9 mouse cellular contexts compared by ENCODE assay signal in genomic region chr15:81812696-81813631, GRCm38 (mm10). TPM values are rescaled to one million over a fixed set of nuclear protein-coding genes. Genes with fewer than 3 reads are reported as not detected.
DNase-seq lines count a peak whose midpoint lies in the region; ATAC-seq and TF ChIP-seq lines count a peak whose summit lies in the region.
"Had no signal": no experiment of that assay in that cellular context is flagged by ENCODE, and none has a peak within 500 bp of the region (broad histone marks: within the 10 kb centered on the region; RNA-seq: fewer than 3 reads in every experiment).

No protein-coding gene starts in this region.

- peak overlapping the region; percentile 89; the same call in 1 of the 2 replicates for H3K4me3 ChIP-seq in heart, embryonic 10.5 days
- peak overlapping the region in 1 of 3 experiments; percentile 10 for H3K4me3 ChIP-seq in CH12.LX (replicated peaks in 1 of 3; ENCODE audit: low read depth in 2 of 3, low read length in 2 of 3, poor library complexity in 1 of 3)
- peak overlapping the region; percentile 72 for H3K4me3 ChIP-seq in forebrain, embryonic 15.5 days
- H3K4me3 ChIP-seq in liver, embryonic 15.5 days (replicated peaks): peak overlapping the region; percentile 77; the same call in 1 of the 2 replicates

- peak overlapping the region; percentile 59 for H3K4me2 ChIP-seq in CH12.LX (ENCODE audit: insufficient read depth, low read depth, poor library complexity, severe bottlenecking)
- peak overlapping the region; percentile 71 for H3K4me2 ChIP-seq in forebrain, embryonic 15.5 days (replicated peaks)
- H3K4me2 ChIP-seq in liver, embryonic 15.5 days: 0 out of 2 replicates have a peak overlapping the region, but pooled peaks have one; percentile 8

- intact Hi-C loops in left cerebral cortex, postnatal 36 days (cut with DNase I): loop anchor here (5.0 kb wide), 1 partner anchor 44 kb away; the partner anchor contains the start of gene Tob2

- no peaks in the 10 kb centered on the region for H3K9me3 ChIP-seq in heart, embryonic 10.5 days
- no peaks in the 10 kb centered on the region for H3K9me3 ChIP-seq in CH12.LX (replicated peaks; ENCODE audit: low read length)
- no peaks in the 10 kb centered on the region for H3K9me3 ChIP-seq in forebrain, embryonic 15.5 days
- H3K9me3 ChIP-seq in liver, embryonic 15.5 days (replicated peaks): no peaks in the 10 kb centered on the region

- 70% methylated on average over 7 of the region's 7 CpGs for WGBS in heart, embryonic 10.5 days
- 78% methylated on average over 7 of the region's 7 CpGs for WGBS in forebrain, embryonic 15.5 days
- WGBS in liver, embryonic 15.5 days (ENCODE audit: insufficient replicate concordance): 43% methylated on average over 7 of the region's 7 CpGs

- peaks cover 9% of the 10 kb centered on the region; the same call in 1 of the 2 replicates for H3K79me2 ChIP-seq in CH12.LX (replicated peaks; ENCODE audit: control insufficient read depth, extremely low read depth, insufficient read depth, poor library complexity, severe bottlenecking)

- no peak for TF ChIP-seq RAD21 in CH12.LX (IDR thresholded peaks at IDR 0.05; ENCODE audit: low read depth, low read length)

- peak overlapping the region; percentile 92 for H3K9ac ChIP-seq in CH12.LX (ENCODE audit: insufficient read depth, low read depth)
- 0 out of 2 replicates have a peak overlapping the region, but pooled peaks have one; percentile 75 for H3K9ac ChIP-seq in forebrain, embryonic 15.5 days (replicated peaks)
- H3K9ac ChIP-seq in liver, embryonic 15.5 days: no peak overlapping the region

- no peak overlapping the region for H3K27ac ChIP-seq in heart, embryonic 10.5 days
- H3K27ac ChIP-seq in CH12.LX (ENCODE audit: insufficient read depth, low read depth): no peak overlapping the region
- H3K27ac ChIP-seq in forebrain, embryonic 15.5 days (replicated peaks): no peak overlapping the region
- H3K27ac ChIP-seq in liver, embryonic 15.5 days (replicated peaks): no peak overlapping the region

- ATAC-seq in forebrain, embryonic 15.5 days (replicated peaks): no peak
- no peak for ATAC-seq in liver, embryonic 15.5 days (ENCODE audit: insufficient read depth)

- H3K4me1 ChIP-seq in heart, embryonic 10.5 days: peaks cover 31% of the 10 kb centered on the region
- peaks cover 4 to 19% of the 10 kb centered on the region in 2 experiments for H3K4me1 ChIP-seq in CH12.LX (ENCODE audit: control insufficient read depth in 1 of 2, insufficient read depth in 2 of 2)
- peaks cover 35% of the 10 kb centered on the region for H3K4me1 ChIP-seq in forebrain, embryonic 15.5 days
- H3K4me1 ChIP-seq in liver, embryonic 15.5 days (replicated peaks): peaks cover 50% of the 10 kb centered on the region

- dilution Hi-C loops in CH12.LX (cut with MboI; ENCODE audit: extremely low pct_ligation_motif_present, extremely low pct_unique_long_range_greater_than_20kb, low sequenced_read_pairs): no loop called here

- DNase-seq in heart, embryonic 10.5 days (ENCODE audit: low spot score): no peak
- no peak for DNase-seq in heart, adult 8-10 months (ENCODE audit: low spot score)
- DNase-seq in CH12.LX (ENCODE audit: extremely low read depth): no peak
- DNase-seq in frontal cortex, postnatal 14 days (ENCODE audit: low spot score in 2 of 2): no peak
- no peak for DNase-seq in left cerebral cortex, postnatal 36 days (ENCODE audit: low spot score in 2 of 2)
- no peak for DNase-seq in layer of hippocampus, postnatal 14 days (ENCODE audit: low spot score in 2 of 2)
- DNase-seq: gastrocnemius, postnatal 14 days had no signal

- TF ChIP-seq POLR2A in CH12.LX (IDR thresholded peaks at IDR 0.05; ENCODE audit: low read depth, low read length): no peak

- H3K27me3 ChIP-seq in heart, embryonic 10.5 days (ENCODE audit: insufficient read depth, poor library complexity, severe bottlenecking): no peaks in the 10 kb centered on the region
- H3K27me3 ChIP-seq in CH12.LX (replicated peaks): peaks cover 18% of the 10 kb centered on the region
- no peaks in the 10 kb centered on the region for H3K27me3 ChIP-seq in forebrain, embryonic 15.5 days
- H3K27me3 ChIP-seq in liver, embryonic 15.5 days: no peaks in the 10 kb centered on the region

- no peak for TF ChIP-seq EP300 in CH12.LX (IDR thresholded peaks at IDR 0.05; ENCODE audit: low read length)

- in situ Hi-C loops in CH12.LX (cut with MboI; ENCODE audit: low pct_ligation_motif_present, low pct_unique_long_range_greater_than_20kb, low sequenced_read_pairs): no loop called here

- no peak for TF ChIP-seq CTCF in CH12.LX (conservative IDR thresholded peaks at IDR 0.05 in 1 of 2, IDR thresholded peaks at IDR 0.05 in 1 of 2; ENCODE audit: low read depth in 2 of 2, low read length in 2 of 2)

- H3K36me3 ChIP-seq in heart, embryonic 10.5 days: peaks cover 34% of the 10 kb centered on the region
- peaks cover 19 to 36% of the 10 kb centered on the region in 2 experiments for H3K36me3 ChIP-seq in CH12.LX (replicated peaks in 1 of 2; ENCODE audit: control insufficient read depth in 1 of 2, insufficient read depth in 1 of 2, low read length in 1 of 2)
- peaks cover 29% of the 10 kb centered on the region for H3K36me3 ChIP-seq in forebrain, embryonic 15.5 days
- H3K36me3 ChIP-seq in liver, embryonic 15.5 days (replicated peaks): peaks cover 24% of the 10 kb centered on the region

TF ChIP-seq in CH12.LX, 34 proteins besides CTCF, POLR2A, EP300 and RAD21 (continues in another document):
- TF ChIP-seq CHD2 (IDR thresholded peaks at IDR 0.05; ENCODE audit: low read length) (no peak), ETS1 (conservative IDR thresholded peaks at IDR 0.05; ENCODE audit: low read depth, low read length) (no peak), MXI1 (IDR thresholded peaks at IDR 0.05; ENCODE audit: low read depth, low read length) (no peak), MEF2A (IDR thresholded peaks at IDR 0.05; ENCODE audit: borderline replicate concordance, low read depth, low read length) (no peak), CHD1 (IDR thresholded peaks at IDR 0.05; ENCODE audit: low read depth, low read length) (no peak), TCF12 (IDR thresholded peaks at IDR 0.05; ENCODE audit: low read depth, low read length) (no peak), USF2 (conservative IDR thresholded peaks at IDR 0.05; ENCODE audit: low read depth, low read length) (no peak), HCFC1 (IDR thresholded peaks at IDR 0.05; ENCODE audit: low read depth, low read length) (no peak), PAX5 (IDR thresholded peaks at IDR 0.05; ENCODE audit: low read length) (no peak), ZNF384 (IDR thresholded peaks at IDR 0.05; ENCODE audit: low read depth, low read length) (no peak), ZC3H11A (IDR thresholded peaks at IDR 0.05; ENCODE audit: low read depth, low read length) (no peak), SMC3 (IDR thresholded peaks at IDR 0.05; ENCODE audit: low read depth, low read length) (no peak), IRF4 (IDR thresholded peaks at IDR 0.05; ENCODE audit: low read depth, low read length) (no peak), SIN3A (IDR thresholded peaks at IDR 0.05; ENCODE audit: low read length) (no peak), USF1 (IDR thresholded peaks at IDR 0.05; ENCODE audit: low read depth, low read length) (no peak)

RNA-seq across cellular contexts. Expression of gene Tef, which starts 10.7 kb away (rescaled TPM):
- 17.3 and 20.2 TPM in 2 replicates for polyA plus RNA-seq in heart, embryonic 10.5 days (2016; fragmentation: Nextera tagmentation; extraction: Ambion mirVana)
- 100 to 1,000 TPM; 125 to 157 (median 155) TPM for total RNA-seq in heart, adult 8-10 months (2022)
- total RNA-seq in CH12.LX (2012; rRNA removed) (12.8 and 14.9 TPM in 2 replicates), CH12.LX (2014; rRNA removed) (14.4 and 14.7 TPM in 2 replicates)
- polyA plus RNA-seq in CH12.LX (2012; ENCODE audit: insufficient read length, low read depth): 15.8 and 17.2 TPM in 2 replicates
- 31.9 and 32.6 TPM in 2 replicates for polyA plus RNA-seq in forebrain, embryonic 15.5 days (2015; fragmentation: Nextera tagmentation; extraction: Ambion mirVana)
- polyA plus RNA-seq in liver, embryonic 15.5 days (2015; fragmentation: Nextera tagmentation; extraction: Ambion mirVana): 6.2 and 8.1 TPM in 2 replicates
- total RNA-seq in left cerebral cortex, postnatal 36 days (2021): 100 to 1,000 TPM; 244 to 267 TPM
- 100 to 1,000 TPM; 184 TPM for total RNA-seq in layer of hippocampus, postnatal 14 days (2021)

RNA-seq across cellular contexts. Expression of gene Tob2, which starts 45.6 kb away (rescaled TPM):
- 13.0 and 15.6 TPM in 2 replicates for polyA plus RNA-seq in heart, embryonic 10.5 days (2016; fragmentation: Nextera tagmentation; extraction: Ambion mirVana)
- total RNA-seq in heart, adult 8-10 months (2022): 100 to 1,000 TPM in 1 of 4 experiments, 10 to 100 TPM in 3; 50.6 to 129 (median 74.7) TPM
- total RNA-seq in CH12.LX (2012; rRNA removed) (21.8 and 25.3 TPM in 2 replicates), CH12.LX (2014; rRNA removed) (5.0 and 5.6 TPM in 2 replicates)
- 18.9 and 22.0 TPM in 2 replicates for polyA plus RNA-seq in CH12.LX (2012; ENCODE audit: insufficient read length, low read depth)
- polyA plus RNA-seq in forebrain, embryonic 15.5 days (2015; fragmentation: Nextera tagmentation; extraction: Ambion mirVana): 20.2 and 21.1 TPM in 2 replicates
- polyA plus RNA-seq in liver, embryonic 15.5 days (2015; fragmentation: Nextera tagmentation; extraction: Ambion mirVana): 11.1 and 12.2 TPM in 2 replicates
- total RNA-seq in left cerebral cortex, postnatal 36 days (2021): 10 to 100 TPM; 26.4 to 37.6 TPM
- total RNA-seq in layer of hippocampus, postnatal 14 days (2021): 10 to 100 TPM; 24.6 to 31.6 TPM

RNA-seq across cellular contexts. Expression of gene Phf5a, which starts 58.7 kb away (rescaled TPM):
- 154 and 200 TPM in 2 replicates for polyA plus RNA-seq in heart, embryonic 10.5 days (2016; fragmentation: Nextera tagmentation; extraction: Ambion mirVana)
- total RNA-seq in heart, adult 8-10 months (2022): 10 to 100 TPM; 31.9 to 39.3 (median 33.9) TPM
- total RNA-seq in CH12.LX (2012; rRNA removed): 86.3 and 126 TPM in 2 replicates
- total RNA-seq in CH12.LX (2014; rRNA removed): 116 and 137 TPM in 2 replicates
- 177 and 228 TPM in 2 replicates for polyA plus RNA-seq in CH12.LX (2012; ENCODE audit: insufficient read length, low read depth)
- polyA plus RNA-seq in forebrain, embryonic 15.5 days (2015; fragmentation: Nextera tagmentation; extraction: Ambion mirVana): 124 and 128 TPM in 2 replicates
- 91.3 and 103 TPM in 2 replicates for polyA plus RNA-seq in liver, embryonic 15.5 days (2015; fragmentation: Nextera tagmentation; extraction: Ambion mirVana)
- 10 to 100 TPM; 31.0 to 36.3 TPM for total RNA-seq in left cerebral cortex, postnatal 36 days (2021)
- total RNA-seq in layer of hippocampus, postnatal 14 days (2021): 10 to 100 TPM; 31.0 to 39.0 TPM

RNA-seq across cellular contexts. Expression of gene Aco2, which starts 59.1 kb away (rescaled TPM):
- polyA plus RNA-seq in heart, embryonic 10.5 days (2016; fragmentation: Nextera tagmentation; extraction: Ambion mirVana): 320 and 472 TPM in 2 replicates
- 1,000 to 10,000 TPM; 2,119 to 2,448 (median 2,260) TPM for total RNA-seq in heart, adult 8-10 months (2022)
- total RNA-seq in CH12.LX (2012; rRNA removed) (177 and 190 TPM in 2 replicates), CH12.LX (2014; rRNA removed) (150 and 161 TPM in 2 replicates)
- 205 and 222 TPM in 2 replicates for polyA plus RNA-seq in CH12.LX (2012; ENCODE audit: insufficient read length, low read depth)
- 243 and 244 TPM in 2 replicates for polyA plus RNA-seq in forebrain, embryonic 15.5 days (2015; fragmentation: Nextera tagmentation; extraction: Ambion mirVana)
- 98.9 and 107 TPM in 2 replicates for polyA plus RNA-seq in liver, embryonic 15.5 days (2015; fragmentation: Nextera tagmentation; extraction: Ambion mirVana)
- total RNA-seq in left cerebral cortex, postnatal 36 days (2021): 100 to 1,000 TPM; 425 to 455 TPM
- total RNA-seq in layer of hippocampus, postnatal 14 days (2021): 100 to 1,000 TPM; 481 to 503 TPM

Comparison
In these comparisons a context has a peak if more than half of its experiments do, and no peak if none do; other contexts are left out.
1. H3K4me2 ChIP-seq: peak in every context shown above with its lines; median percentile 71 in forebrain, embryonic 15.5 days; 59 in CH12.LX; 8 in liver, embryonic 15.5 days.
2. RNA of gene Tef, which starts 10.7 kb away (total RNA-seq): 244 to 267 TPM in left cerebral cortex, postnatal 36 days, 184 TPM in layer of hippocampus, postnatal 14 days and 125 to 157 TPM in heart, adult 8-10 months; 12.8 to 14.9 TPM in CH12.LX; every median in the first group is over 4 times any median in the second.